Mouse (Mus musculus): ENCODE measurements at regions not wholly inside any gene's neighbourhood (a gene's known extent, or its start where the extent isn't known, plus 50 kb on each side); places are given as distances from the start of the nearest gene placed in this dataset.

DNA sequence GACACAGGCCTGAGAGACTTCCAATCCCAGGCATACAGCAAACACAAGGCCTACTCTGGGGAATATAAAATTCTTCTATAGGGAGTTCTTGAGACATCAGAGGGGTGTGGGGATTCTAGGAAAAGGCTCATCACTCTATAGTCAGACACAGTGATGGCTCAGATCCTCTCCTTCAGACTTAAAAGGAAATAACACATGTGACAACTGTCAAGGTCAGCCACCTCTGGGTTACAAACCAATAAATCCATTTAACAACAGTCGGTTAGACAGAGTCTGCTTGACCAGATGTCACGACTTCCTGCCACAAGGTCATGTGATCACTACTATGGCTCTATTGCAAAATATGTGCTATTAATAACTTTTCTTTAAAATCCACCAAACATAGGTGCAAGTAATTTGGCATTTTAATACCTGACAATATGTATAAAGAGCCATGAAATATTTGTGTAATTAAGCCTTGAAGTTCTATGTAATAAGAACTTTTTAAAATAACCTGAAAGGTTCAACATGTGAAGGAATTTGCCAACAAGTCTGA, 94.1 kb upstream of the Lpar1 start:
- no peak for TF ChIP-seq MAFK (IDR thresholded peaks at IDR 0.05; ENCODE audit: insufficient read depth, low read depth, low read length)
- no peak for TF ChIP-seq ZNF384 (IDR thresholded peaks at IDR 0.05; ENCODE audit: low read depth, low read length)
- TF ChIP-seq ZC3H11A (IDR thresholded peaks at IDR 0.05; ENCODE audit: borderline replicate concordance, low read depth, low read length) = no peak
- TF ChIP-seq HCFC1 (IDR thresholded peaks at IDR 0.05; ENCODE audit: borderline replicate concordance, insufficient read depth, low read length) = no peak

Data from ES-E14 (cell line).